Mouse (Mus musculus): ENCODE results near the gene Cdk5r1.
"Not testable (repeated sequence)": the region's sequence is repeated elsewhere in the genome, so short reads cannot be mapped to it uniquely, and the experiment has no call there.

Cdk5r1 gene

DNA sequence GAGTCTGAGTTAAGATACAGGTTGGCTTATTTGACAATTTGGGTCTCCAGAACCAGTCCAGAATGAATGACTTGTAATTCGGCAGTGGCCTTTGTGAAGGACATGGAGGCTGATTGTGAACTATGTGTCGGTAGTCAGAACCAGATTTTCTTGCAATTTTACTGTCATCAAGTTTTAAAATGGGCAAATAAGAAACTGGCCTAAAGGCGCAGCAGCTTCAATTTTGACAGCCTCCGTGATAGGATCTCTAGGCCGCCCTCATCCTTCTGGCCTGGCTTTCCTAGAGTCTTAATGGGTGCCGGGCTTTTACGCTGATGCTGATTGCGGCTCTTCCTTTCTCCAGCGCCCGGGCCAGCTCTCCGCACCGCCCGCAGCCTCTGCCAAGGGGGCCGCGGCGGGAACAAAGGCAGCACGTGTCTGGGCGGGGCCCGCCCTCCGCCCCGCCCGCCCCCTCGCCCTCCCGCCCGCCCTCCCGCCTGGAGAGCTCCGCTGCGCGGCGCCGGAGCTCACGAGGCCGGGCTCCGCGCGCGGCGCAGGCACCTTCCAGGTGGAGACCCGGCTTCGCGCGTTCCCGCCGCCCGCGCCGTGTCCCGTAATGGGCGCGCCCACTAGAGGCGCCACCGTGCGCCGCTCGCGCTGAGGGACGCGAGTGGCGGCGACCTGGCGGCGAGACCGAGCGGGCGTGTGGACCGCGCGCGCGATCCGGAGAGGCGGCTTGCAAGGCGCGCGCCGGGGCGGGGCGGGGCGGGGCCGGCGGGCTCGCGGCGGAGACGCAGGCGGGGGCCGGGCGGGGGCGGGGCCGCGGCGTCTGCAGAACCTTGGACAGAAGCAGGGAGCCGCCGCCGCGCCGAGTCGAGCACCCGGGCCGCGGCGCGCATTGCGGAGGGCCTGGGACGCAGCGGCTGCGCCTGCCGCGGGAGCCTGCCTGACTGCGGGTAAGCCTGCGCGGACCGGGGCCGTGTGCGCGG is at the start of gene Cdk5r1:
Gene Cdk5r1 (plus strand): TSS at position 802 of the 968 bp plus-strand sequence.
- DNase-seq (ENCODE audit: low read depth, low spot score): peak; percentile 89

- DNase-seq (ENCODE audit: low read depth, low spot score): peak; percentile 93
Observed at GRCm38 (mm10) chr11:80428381-80429008, 48.3 kb upstream of the Cdk5r1 start, which contains the start of gene Psmd11. Gene Psmd11, plus strand, starts transcription at chr11:80428615.

DNA sequence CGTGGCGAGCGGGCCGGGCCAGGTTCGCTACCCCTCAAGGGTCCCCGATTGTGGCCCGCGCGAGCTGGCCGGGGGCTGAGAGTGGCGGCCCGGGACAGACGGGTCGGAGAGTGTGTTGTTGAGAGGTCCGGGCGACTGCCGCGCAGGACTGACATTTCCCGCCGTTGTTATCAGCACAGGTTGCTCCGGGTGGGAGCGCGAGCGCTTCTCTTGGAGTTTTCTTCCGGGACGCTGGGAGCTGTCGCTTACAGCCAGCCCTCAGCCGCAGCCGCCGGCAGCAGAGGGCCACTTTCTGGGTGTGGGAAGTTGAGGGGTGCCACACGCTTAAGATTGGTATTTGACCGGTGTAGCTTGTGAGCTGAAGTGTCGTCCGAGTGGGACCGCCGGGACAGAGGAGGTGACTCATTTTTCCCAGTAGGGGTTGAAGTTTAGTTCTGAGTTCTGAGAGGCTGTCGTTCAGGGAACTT is 47.8 kb upstream of the Cdk5r1 start:
- DNase-seq (ENCODE audit: low read depth, low spot score): no peak

DNA sequence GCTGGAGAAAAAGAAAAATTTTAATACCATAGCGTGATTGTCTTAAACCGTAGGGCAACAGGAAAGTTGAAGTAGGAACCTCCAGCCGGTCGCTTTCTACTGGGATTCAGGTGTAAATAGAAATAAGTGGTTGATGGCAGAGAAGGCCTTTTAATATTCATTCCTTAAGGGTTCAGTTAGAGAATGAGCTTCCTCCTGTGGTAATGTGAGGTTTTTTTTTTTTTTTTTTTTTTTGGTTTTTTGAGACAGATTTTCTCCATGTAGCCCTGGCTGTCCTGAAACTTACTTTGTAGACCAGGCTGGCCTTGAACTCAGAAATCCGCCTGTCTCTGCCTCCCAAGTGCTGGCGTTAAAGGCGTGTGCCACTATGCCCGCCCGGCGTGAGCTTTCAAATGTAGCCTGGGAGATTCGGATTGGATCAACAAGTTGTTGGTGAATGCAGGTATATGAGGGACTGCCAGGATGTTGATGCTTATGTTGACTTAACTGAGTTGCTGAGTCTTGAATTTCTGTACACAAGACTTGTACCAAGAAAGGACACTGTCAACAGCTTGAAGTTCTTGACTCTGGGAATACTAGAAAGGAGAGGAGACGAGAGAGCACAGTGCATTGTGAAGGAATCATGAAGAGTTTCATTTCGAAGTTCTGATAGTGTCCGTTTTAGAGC is 47.2 kb upstream of the Cdk5r1 start:
- no peak for DNase-seq (ENCODE audit: low read depth, low spot score)

DNA sequence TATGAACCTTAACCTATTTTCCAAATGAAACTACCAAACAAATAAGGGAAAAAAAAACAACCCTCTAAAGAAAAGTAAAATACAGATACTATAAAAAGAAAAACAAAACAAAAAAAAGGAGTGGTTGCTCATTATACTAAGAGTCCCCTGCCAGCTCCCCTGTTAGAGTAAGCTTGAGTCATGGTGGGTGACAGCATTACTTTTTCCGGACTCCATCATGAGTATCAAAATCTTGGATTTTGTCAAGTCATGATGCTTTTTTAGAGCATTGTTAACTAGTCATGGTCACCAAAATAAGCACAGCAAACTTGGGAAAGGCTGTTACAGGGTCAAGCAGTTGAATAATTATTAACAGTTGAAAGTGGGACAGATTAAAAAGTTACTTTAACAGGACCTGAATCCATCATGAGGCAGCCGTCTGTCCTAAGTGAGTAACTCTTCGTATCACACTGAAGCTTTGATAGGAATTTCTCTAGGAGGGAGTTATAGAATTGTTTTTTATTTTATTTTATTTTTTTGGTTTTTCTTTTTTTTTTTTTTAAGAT is 46.4 kb upstream of the Cdk5r1 start:
- no peak for DNase-seq (ENCODE audit: low read depth, low spot score)

GRCm38 (mm10) chr11:80446916-80447315 is 29.9 kb upstream of the Cdk5r1 start:
- DNase-seq (ENCODE audit: low read depth, low spot score): no peak

- no peak for DNase-seq (ENCODE audit: low read depth, low spot score)
Observed at GRCm38 (mm10) chr11:80449859-80450258, 27.0 kb upstream of the Cdk5r1 start.

DNA sequence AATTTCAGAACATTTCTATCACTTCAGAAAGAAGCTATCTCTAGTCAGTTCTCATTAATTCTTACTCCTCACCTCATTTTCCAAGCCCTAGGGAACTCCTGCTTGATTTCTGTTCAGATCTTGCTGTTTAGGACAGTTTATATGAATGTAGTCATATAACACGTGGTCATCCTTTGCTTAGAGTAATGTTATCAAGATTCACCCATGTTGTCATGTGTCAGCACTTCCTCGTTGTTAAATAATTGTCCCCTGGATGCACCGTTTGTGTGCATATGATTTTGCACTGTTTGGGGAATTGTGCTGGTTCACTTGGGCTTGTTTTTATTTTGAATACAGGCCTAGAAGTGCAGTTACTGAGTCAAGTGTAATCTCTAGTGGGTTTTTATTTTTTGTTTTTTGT is 24.6 kb upstream of the Cdk5r1 start:
- no peak for DNase-seq (ENCODE audit: low read depth, low spot score)

DNA sequence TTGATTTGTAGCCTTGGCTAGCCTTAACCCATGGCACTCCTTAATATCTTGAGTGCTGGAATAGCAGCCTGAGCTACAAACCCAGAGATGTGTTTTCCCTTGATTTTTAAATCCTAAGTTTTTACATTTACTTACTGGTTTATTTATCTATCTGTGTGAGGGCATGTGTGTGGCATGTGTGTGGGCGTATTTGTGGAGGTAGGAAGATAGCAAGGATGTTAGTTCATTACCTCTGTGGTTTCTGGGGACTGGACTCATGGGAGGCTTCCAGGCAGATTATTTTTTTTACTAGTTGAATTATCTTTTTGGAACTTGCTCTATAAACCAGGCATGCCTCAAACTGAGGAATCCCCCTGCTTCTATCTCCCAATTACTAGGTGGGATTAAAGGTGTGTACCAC is 23.6 kb upstream of the Cdk5r1 start:
- DNase-seq (ENCODE audit: low read depth, low spot score): no peak

DNA sequence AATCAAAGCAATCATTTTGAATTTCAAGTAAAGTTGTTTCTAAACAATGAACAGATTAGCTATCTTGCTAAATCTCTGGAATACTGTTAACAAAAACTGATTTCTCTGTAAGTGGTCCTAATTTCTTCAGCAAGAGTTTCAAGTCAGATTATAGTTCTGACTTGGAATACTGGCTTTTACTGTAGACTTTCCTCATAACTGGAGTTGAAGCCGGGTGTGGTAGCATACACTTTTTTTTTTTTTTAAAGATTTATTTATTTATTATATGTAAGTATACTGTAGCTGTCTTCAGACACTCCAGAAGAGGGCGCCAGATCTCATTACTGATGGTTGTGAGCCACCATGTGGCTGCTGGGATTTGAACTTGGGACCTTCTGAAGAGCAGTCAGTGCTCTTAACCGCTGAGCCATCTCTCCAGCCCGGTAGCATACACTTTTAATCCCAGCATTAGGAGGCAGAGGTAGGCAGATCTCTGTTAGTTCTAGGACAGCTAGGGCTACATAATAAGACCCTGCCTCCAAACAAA is 13.2 kb upstream of the Cdk5r1 start:
- DNase-seq (ENCODE audit: low read depth, low spot score): not testable (repeated sequence)

GRCm38 (mm10) chr11:80471836-80472605 is 4.8 kb upstream of the Cdk5r1 start:
- no peak for DNase-seq (ENCODE audit: low read depth, low spot score)

GRCm38 (mm10) chr11:80474175-80474691 is 2.6 kb upstream of the Cdk5r1 start:
- no peak for DNase-seq (ENCODE audit: low read depth, low spot score)

DNA sequence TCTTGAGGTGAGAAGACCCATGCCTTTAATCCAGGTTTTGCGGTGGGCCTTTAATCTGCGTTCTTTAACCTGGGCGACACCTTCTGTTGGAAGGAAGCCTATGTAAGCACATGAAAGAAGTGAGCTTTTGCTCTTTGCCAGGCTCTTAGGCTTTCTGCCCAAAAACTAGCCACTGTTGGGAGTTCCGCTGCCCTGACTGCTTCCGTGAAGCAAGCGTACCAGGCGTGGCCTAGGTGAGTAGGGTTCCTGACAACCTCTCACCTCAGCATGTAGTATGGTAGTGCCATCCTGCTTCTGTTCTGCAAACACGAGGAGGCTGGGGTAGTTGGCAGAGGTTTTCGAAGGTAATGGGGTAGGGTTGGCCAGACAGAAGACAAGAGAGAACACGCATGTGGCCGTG is 2.0 kb upstream of the Cdk5r1 start:
- no peak for DNase-seq (ENCODE audit: low read depth, low spot score)

DNA sequence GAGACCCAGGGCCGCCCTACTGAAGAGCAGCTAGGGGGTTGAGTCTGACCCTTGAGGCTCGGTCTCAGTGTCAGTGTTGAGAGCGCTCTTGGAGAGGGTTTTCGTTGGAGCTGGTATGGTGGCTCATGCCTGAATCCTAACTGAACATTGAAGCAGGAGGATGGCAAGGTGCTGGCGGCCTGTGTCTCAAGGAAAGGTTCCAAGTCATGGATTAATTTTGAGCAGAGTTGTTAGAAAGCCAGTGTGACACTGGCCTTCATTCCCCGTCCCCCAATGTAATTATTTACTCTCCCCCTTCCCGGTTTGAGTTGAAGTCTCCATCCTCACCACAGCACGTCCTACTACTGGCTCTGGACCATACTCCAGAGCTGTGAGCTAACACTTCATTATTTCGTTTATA is 1.3 kb upstream of the Cdk5r1 start:
- no peak for DNase-seq (ENCODE audit: low read depth, low spot score)

DNA sequence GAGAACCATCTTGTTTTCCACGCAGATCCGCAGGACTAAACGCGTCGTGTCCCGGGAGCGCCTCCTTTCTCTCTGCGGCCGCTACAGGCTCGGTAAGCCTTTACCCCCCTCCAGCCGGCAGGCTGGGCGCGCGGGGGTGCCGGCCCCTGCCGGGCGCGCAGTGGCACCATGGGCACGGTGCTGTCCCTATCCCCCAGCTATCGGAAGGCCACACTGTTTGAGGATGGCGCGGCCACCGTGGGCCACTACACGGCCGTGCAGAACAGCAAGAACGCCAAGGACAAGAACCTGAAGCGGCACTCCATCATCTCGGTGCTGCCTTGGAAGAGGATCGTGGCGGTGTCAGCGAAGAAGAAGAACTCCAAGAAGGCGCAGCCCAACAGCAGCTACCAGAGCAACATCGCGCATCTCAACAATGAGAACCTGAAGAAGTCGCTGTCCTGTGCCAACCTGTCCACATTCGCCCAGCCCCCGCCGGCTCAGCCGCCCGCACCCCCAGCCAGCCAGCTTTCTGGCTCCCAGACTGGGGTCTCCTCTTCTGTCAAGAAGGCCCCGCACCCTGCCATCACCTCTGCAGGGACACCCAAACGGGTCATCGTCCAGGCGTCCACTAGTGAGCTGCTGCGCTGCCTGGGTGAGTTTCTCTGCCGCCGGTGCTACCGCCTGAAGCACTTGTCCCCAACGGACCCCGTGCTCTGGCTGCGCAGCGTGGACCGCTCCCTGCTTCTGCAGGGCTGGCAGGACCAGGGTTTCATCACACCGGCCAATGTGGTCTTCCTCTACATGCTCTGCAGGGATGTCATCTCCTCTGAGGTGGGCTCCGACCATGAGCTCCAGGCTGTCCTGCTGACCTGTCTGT is 747 bp downstream of the Cdk5r1 start:
- DNase-seq (ENCODE audit: low read depth, low spot score): no peak

DNA sequence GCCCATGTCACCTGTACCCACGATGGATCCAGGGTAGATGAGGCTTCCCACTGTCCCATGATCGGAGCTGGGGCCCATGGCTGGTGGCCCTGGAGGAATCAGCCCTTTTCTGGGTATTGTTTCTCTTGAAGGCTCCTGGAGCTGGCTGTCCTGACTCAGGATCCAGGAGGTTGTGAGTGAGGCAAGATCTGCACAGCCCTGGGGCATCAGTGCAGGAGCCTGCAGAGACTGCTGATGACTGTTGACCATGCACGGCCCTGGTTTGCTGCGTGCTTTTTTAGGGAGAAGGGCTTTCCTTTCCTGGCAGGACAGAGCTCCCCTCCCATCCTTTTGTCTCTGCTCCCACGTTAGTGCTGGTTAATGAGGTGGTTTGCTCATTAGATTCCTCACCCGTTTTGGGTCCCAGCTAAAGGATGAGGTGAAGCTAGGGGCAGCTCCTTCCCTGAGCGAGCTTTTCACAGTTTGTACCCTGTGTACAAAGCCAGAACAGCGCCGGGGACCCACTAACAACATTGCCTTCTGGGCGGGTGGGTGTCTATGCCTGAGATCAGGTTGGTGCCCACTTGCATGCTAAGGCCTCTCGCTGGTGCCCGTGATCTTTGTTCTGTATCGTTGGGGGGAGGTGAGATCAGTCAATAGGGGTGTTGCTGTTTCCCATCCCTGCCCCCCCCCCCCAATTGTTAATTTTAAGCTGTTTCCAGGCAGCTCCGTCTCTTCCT is 2.0 kb downstream of the Cdk5r1 start:
- no peak for DNase-seq (ENCODE audit: low read depth, low spot score)

DNA sequence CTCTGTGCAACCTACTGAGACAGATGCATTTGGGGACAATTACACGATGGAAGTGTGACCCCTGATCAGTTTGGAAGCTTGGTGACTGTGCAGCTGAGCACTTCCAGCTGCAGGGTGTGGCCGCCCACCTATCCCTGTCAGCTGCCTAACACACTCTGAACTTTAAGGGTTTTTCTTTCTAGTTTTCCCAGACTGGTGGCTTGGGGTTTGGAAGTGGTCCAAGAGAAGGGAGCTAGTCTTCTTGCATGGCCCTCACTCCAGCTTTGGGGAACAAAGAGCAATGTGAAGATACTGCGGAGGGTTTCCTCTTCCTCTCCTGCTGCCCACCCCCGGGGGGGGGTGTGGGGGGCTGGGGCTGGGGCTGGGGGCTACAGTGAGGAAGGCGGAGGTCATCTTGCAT is 2.6 kb downstream of the Cdk5r1 start:
- DNase-seq (ENCODE audit: low read depth, low spot score): no peak

- DNase-seq (ENCODE audit: low read depth, low spot score): no peak
Observed at GRCm38 (mm10) chr11:80479906-80480866, 3.4 kb downstream of the Cdk5r1 start.

Data from brain, embryonic 18.5 days (tissue).